Mouse (Mus musculus): Measurements from ENCODE around the gene Teddm2. TPM values are rescaled to one million over a fixed set of nuclear protein-coding genes. Genes with fewer than 3 reads are reported as not detected.

Teddm2 gene
- polyA plus RNA-seq, 1 experiment from 2014 or later: 0.28 TPM

GRCm38 (mm10) chr1:153921642-153922041, 21.6 kb upstream of the Teddm2 start:
- Histone ChIP-seq H3K4me1 (peaks cover 19% of the 10 kb centered on the region), H3K27ac (replicated peaks) (no peak overlapping the region), H3K9ac (no peak overlapping the region), H3K36me3 (no peaks in the 10 kb centered on the region), H3K27me3 (replicated peaks) (no peaks in the 10 kb centered on the region), H3K4me2 (no peak overlapping the region), H3K9me3 (no peaks in the 10 kb centered on the region), H3K4me3 (no peak overlapping the region)
- WGBS: 82% methylated on average over 3 of the region's 3 CpGs
- no peak for ATAC-seq (ENCODE audit: extremely low read depth, insufficient number of reproducible peaks, low FRiP score, low TSS enrichment)

GRCm38 (mm10) chr1:153918521-153919206, 18.6 kb upstream of the Teddm2 start:
- Histone ChIP-seq H3K27me3 (replicated peaks) (no peaks in the 10 kb centered on the region), H3K36me3 (no peaks in the 10 kb centered on the region), H3K4me3 (no peak overlapping the region), H3K4me2 (no peak overlapping the region), H3K27ac (replicated peaks) (peak overlapping the region; percentile 46), H3K9ac (no peak overlapping the region), H3K9me3 (no peaks in the 10 kb centered on the region), H3K4me1 (peaks cover 24% of the 10 kb centered on the region)
- WGBS: 58% methylated on average over 3 of the region's 3 CpGs
- ATAC-seq (ENCODE audit: extremely low read depth, insufficient number of reproducible peaks, low FRiP score, low TSS enrichment): peak; percentile 46; the same call in 1 of the 2 replicates

GRCm38 (mm10) chr1:153913869-153914268, 13.8 kb upstream of the Teddm2 start:
- H3K4me2 ChIP-seq: no peak overlapping the region
- no peak overlapping the region for H3K9ac ChIP-seq
- H3K4me1 ChIP-seq: peaks cover 11% of the 10 kb centered on the region
- no peaks in the 10 kb centered on the region for H3K9me3 ChIP-seq
- H3K27me3 ChIP-seq (replicated peaks): no peaks in the 10 kb centered on the region
- no peak overlapping the region for H3K27ac ChIP-seq (replicated peaks)
- 57% methylated on average over 3 of the region's 3 CpGs for WGBS
- H3K4me3 ChIP-seq: no peak overlapping the region
- no peak for ATAC-seq (ENCODE audit: extremely low read depth, insufficient number of reproducible peaks, low FRiP score, low TSS enrichment)
- peaks cover 24% of the 10 kb centered on the region for H3K36me3 ChIP-seq

DNA sequence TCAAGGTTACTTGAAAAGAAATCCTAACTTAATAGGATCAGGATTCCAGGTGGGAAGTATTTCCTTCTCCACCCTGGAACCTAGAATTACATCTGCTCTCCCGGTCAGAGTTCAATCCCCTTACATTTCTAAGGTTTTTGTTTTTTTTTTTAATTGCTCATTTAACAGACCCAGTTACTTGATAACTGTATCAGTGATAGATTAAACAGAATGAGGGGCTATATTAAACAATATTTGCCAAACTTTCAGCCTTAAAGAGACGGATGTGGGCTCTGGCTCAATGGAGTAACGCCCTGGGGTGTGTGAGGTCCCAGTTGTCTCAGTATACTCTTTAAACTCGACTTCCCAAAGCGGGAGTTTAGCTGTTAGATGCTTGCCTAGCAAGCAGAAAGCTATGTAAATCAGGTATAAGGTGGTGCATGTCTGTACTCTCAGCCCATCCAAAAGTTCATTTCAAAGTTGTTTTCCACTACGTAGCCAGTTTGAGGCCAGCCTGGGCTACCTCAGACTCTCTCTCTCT, 11.3 kb upstream of the Teddm2 start:
- 84% methylated on average over 6 of the region's 6 CpGs for WGBS
- Histone ChIP-seq H3K4me3 (no peak overlapping the region), H3K9ac (no peak overlapping the region), H3K27ac (replicated peaks) (no peak overlapping the region), H3K27me3 (replicated peaks) (no peaks in the 10 kb centered on the region), H3K9me3 (no peaks in the 10 kb centered on the region), H3K36me3 (peaks cover 50% of the 10 kb centered on the region), H3K4me2 (no peak overlapping the region), H3K4me1 (0 out of 2 replicates have a peak, but pooled peaks cover 5% of the 10 kb centered on the region)
- no peak for ATAC-seq (ENCODE audit: extremely low read depth, insufficient number of reproducible peaks, low FRiP score, low TSS enrichment)

- Histone ChIP-seq H3K4me3 (no peak overlapping the region), H3K27me3 (replicated peaks) (no peaks in the 10 kb centered on the region), H3K4me1 (0 out of 2 replicates have a peak, but pooled peaks cover 5% of the 10 kb centered on the region), H3K9ac (no peak overlapping the region), H3K4me2 (no peak overlapping the region), H3K36me3 (peaks cover 59% of the 10 kb centered on the region), H3K9me3 (no peaks in the 10 kb centered on the region), H3K27ac (replicated peaks) (no peak overlapping the region)
- 82% methylated on average over 5 of the region's 5 CpGs for WGBS
- no peak for ATAC-seq (ENCODE audit: extremely low read depth, insufficient number of reproducible peaks, low FRiP score, low TSS enrichment)
Observed at GRCm38 (mm10) chr1:153910423-153910822, 10.4 kb upstream of the Teddm2 start.

DNA sequence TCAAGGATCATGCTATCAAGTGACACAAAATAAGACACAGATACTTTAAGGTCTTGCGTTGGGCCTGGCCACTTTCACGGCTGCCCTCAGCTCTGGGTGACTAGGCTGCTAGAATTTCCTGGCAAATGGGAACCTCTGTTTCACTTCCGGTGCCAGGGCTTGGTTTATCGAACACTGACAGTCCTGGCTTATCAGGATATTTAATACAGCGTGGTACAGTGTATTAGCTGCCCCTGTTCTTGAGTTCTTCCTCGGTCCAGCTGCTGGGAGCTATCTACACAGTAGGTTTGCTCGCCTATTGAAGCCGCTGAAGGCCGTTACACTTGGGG, 9.9 kb upstream of the Teddm2 start:
- H3K27ac ChIP-seq (replicated peaks): no peak overlapping the region
- 0 out of 2 replicates have a peak, but pooled peaks cover 5% of the 10 kb centered on the region for H3K4me1 ChIP-seq
- ATAC-seq (ENCODE audit: extremely low read depth, insufficient number of reproducible peaks, low FRiP score, low TSS enrichment): no peak
- H3K36me3 ChIP-seq: peaks cover 64% of the 10 kb centered on the region
- no peak overlapping the region for H3K4me3 ChIP-seq
- 80% methylated on average over 9 of the region's 9 CpGs for WGBS
- no peaks in the 10 kb centered on the region for H3K9me3 ChIP-seq
- no peak overlapping the region for H3K9ac ChIP-seq
- H3K4me2 ChIP-seq: no peak overlapping the region
- H3K27me3 ChIP-seq (replicated peaks): no peaks in the 10 kb centered on the region

- no peak for ATAC-seq (ENCODE audit: extremely low read depth, insufficient number of reproducible peaks, low FRiP score, low TSS enrichment)
- 80% methylated on average over 10 of the region's 10 CpGs for WGBS
Observed at GRCm38 (mm10) chr1:153909213-153909962, 9.4 kb upstream of the Teddm2 start.

GRCm38 (mm10) chr1:153908741-153909140, 8.7 kb upstream of the Teddm2 start:
- Histone ChIP-seq H3K9ac (no peak overlapping the region), H3K4me2 (no peak overlapping the region), H3K4me3 (no peak overlapping the region), H3K9me3 (no peaks in the 10 kb centered on the region), H3K4me1 (no peaks in the 10 kb centered on the region), H3K27me3 (replicated peaks) (no peaks in the 10 kb centered on the region), H3K27ac (replicated peaks) (no peak overlapping the region), H3K36me3 (peaks cover 76% of the 10 kb centered on the region)
- 84% methylated on average over 4 of the region's 4 CpGs for WGBS
- ATAC-seq (ENCODE audit: extremely low read depth, insufficient number of reproducible peaks, low FRiP score, low TSS enrichment): no peak

More at GRCm38 (mm10) chr1:153909213-153909962, 9.4 kb upstream of the Teddm2 start:
- H3K4me3 ChIP-seq: no peak overlapping the region
- H3K9ac ChIP-seq: no peak overlapping the region
- H3K9me3 ChIP-seq: no peaks in the 10 kb centered on the region
- H3K27ac ChIP-seq (replicated peaks): no peak overlapping the region
- no peaks in the 10 kb centered on the region for H3K27me3 ChIP-seq (replicated peaks)
- 0 out of 2 replicates have a peak, but pooled peaks cover 5% of the 10 kb centered on the region for H3K4me1 ChIP-seq
- H3K36me3 ChIP-seq: peaks cover 69% of the 10 kb centered on the region
- no peak overlapping the region for H3K4me2 ChIP-seq

GRCm38 (mm10) chr1:153908208-153908607, 8.2 kb upstream of the Teddm2 start:
- Histone ChIP-seq H3K4me2 (no peak overlapping the region), H3K27ac (replicated peaks) (no peak overlapping the region), H3K36me3 (peaks cover 81% of the 10 kb centered on the region), H3K27me3 (replicated peaks) (no peaks in the 10 kb centered on the region), H3K9ac (no peak overlapping the region), H3K9me3 (no peaks in the 10 kb centered on the region), H3K4me1 (no peaks in the 10 kb centered on the region), H3K4me3 (no peak overlapping the region)
- 85% methylated on average over 6 of the region's 6 CpGs for WGBS
- ATAC-seq (ENCODE audit: extremely low read depth, insufficient number of reproducible peaks, low FRiP score, low TSS enrichment): no peak

- H3K9me3 ChIP-seq: no peaks in the 10 kb centered on the region
- H3K4me1 ChIP-seq: peaks cover 15% of the 10 kb centered on the region
- no peak for ATAC-seq (ENCODE audit: extremely low read depth, insufficient number of reproducible peaks, low FRiP score, low TSS enrichment)
- H3K27me3 ChIP-seq (replicated peaks): no peaks in the 10 kb centered on the region
- no peak overlapping the region for H3K27ac ChIP-seq (replicated peaks)
- peaks cover 82% of the 10 kb centered on the region for H3K36me3 ChIP-seq
- H3K4me3 ChIP-seq: no peak overlapping the region
- WGBS: 82% methylated on average over 3 of the region's 3 CpGs
- H3K9ac ChIP-seq: no peak overlapping the region
- no peak overlapping the region for H3K4me2 ChIP-seq
Observed at GRCm38 (mm10) chr1:153905884-153906283, 5.9 kb upstream of the Teddm2 start.

DNA sequence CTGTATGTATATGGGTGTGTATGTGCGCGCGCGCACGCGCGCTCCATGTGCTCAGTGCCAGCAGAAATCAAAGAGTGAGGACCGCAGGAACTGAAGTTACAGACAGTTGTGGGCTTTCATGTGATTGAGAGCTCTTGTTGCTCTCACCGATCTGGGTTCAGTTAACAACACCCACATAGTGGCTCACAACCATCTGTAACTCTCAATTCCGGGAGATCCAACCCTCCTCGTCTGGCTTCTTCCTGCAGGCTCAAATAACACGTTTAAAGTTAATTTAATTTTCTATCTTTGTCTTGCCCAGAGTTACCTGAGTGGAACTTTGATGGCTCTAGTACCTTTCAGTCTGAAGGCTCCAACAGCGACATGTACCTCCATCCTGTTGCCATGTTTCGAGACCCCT, 4.2 kb upstream of the Teddm2 start:
- H3K27me3 ChIP-seq (replicated peaks): no peaks in the 10 kb centered on the region
- H3K4me2 ChIP-seq: no peak overlapping the region
- 94% methylated on average over 14 of the region's 14 CpGs for WGBS
- H3K9me3 ChIP-seq: no peaks in the 10 kb centered on the region
- H3K4me1 ChIP-seq: peaks cover 16% of the 10 kb centered on the region
- no peak for ATAC-seq (ENCODE audit: extremely low read depth, insufficient number of reproducible peaks, low FRiP score, low TSS enrichment)
- no peak overlapping the region for H3K4me3 ChIP-seq
- H3K27ac ChIP-seq (replicated peaks): no peak overlapping the region
- peaks cover 68% of the 10 kb centered on the region for H3K36me3 ChIP-seq
- no peak overlapping the region for H3K9ac ChIP-seq

Data from heart, embryonic 13.5 days (tissue).